Mouse (Mus musculus) bone marrow macrophage, adult 2 months (primary cell): ENCODE data around the gene Slc7a7.

ENCODE experiments used
- CTCF ChIP-seq: IDR thresholded peaks from 2 replicates; pipeline ENCODE4 v1.5.1; 2012; ENCODE audit warnings: low read depth, mild to moderate bottlenecking, low read length, moderate library complexity
- POLR2A ChIP-seq: IDR thresholded peaks from 2 replicates; pipeline ENCODE4 v1.6.1; 2012; ENCODE audit warnings: mild to moderate bottlenecking, low read depth, low read length, borderline replicate concordance

GRCm38 (mm10) chr14:54412629-54413170 lies 4.9 kb downstream of the Slc7a7 start:
- peak; percentile 56; the same call in 1 of the 2 replicates for TF ChIP-seq CTCF
- TF ChIP-seq POLR2A: no peak
